Mouse (Mus musculus) embryonic facial prominence, embryonic 11.5 days (tissue): ENCODE measurements around the gene Mfsd10. TPM values are rescaled to one million over a fixed set of nuclear protein-coding genes. Genes with fewer than 3 reads are reported as not detected.
A peak's percentile ranks its signal among the peaks of the same experiment; 100 is the strongest.

Experiments used
- ATAC-seq: fragments of 200-750 bp; cut with Nextera tagmentation; replicated peaks from 2 replicates; pipeline ENCODE4 v1.8.0; 2017; ENCODE audit warnings: low read depth; ENCODE audit not compliant: insufficient number of reproducible peaks, low FRiP score, low TSS enrichment
- DNase-seq: peaks from one replicate; pipeline ENCODE4 v3.0.0-alpha.2; 2015; ENCODE audit warnings: low spot score
- H3K27ac ChIP-seq: fragments of 300-500 bp; sonication (generic); replicated peaks from 2 replicates; pipeline ENCODE4 v1.5.1; 2014; ENCODE audit warnings: mild to moderate bottlenecking, low read depth, low read length, control low read depth
- H3K27me3 ChIP-seq: fragments of 300-500 bp; sonication (generic); 2 replicates; pipeline ENCODE4 v1.6.1; 2014; ENCODE audit warnings: mild to moderate bottlenecking, low read length, moderate library complexity, mixed read lengths; ENCODE audit not compliant: control insufficient read depth, insufficient read depth
- H3K36me3 ChIP-seq: fragments of 300-500 bp; sonication (generic); replicated peaks from 2 replicates; pipeline ENCODE4 v1.6.1; 2014; ENCODE audit warnings: low read depth, mild to moderate bottlenecking, low read length, moderate library complexity, mixed read lengths; ENCODE audit not compliant: control insufficient read depth, insufficient read depth
- H3K4me1 ChIP-seq: fragments of 300-500 bp; sonication (generic); 2 replicates; pipeline ENCODE4 v1.6.1; 2014; ENCODE audit warnings: low read length, mixed read lengths; ENCODE audit not compliant: control insufficient read depth, insufficient read depth
- H3K4me2 ChIP-seq: fragments of 300-500 bp; sonication (generic); 2 replicates; pipeline ENCODE4 v1.6.1; 2014; ENCODE audit warnings: low read depth, mild to moderate bottlenecking, control low read depth, low read length, moderate library complexity
- H3K4me3 ChIP-seq: fragments of 300-500 bp; sonication (generic); 2 replicates; pipeline ENCODE4 v1.5.1; 2014; ENCODE audit warnings: low read depth, low read length, control low read depth
- H3K9ac ChIP-seq: fragments of 300-500 bp; sonication (generic); replicated peaks from 2 replicates; pipeline ENCODE4 v1.6.1; 2014; ENCODE audit warnings: mild to moderate bottlenecking, control low read depth, low read length
- H3K9me3 ChIP-seq: fragments of 300-500 bp; sonication (generic); replicated peaks from 2 replicates; pipeline ENCODE4 v1.6.1; 2016; ENCODE audit warnings: mild to moderate bottlenecking, low read length, inconsistent platforms, mixed read lengths; ENCODE audit not compliant: control insufficient read depth
- WGBS: fragments of 180-500 bp; shearing (Covaris S2); extraction: QIAGEN DNeasy Blood & Tissue Kit; methylation state at CpG from one replicate; pipeline ENCODE4 v1.1.7; 2014; 5-methylcytosine and 5-hydroxymethylcytosine counted together
- polyA plus RNA-seq: library from polyadenylated mRNA; unstranded; fragments of >200 nt; fragmentation: Nextera tagmentation; extraction: Ambion mirVana; gene quantifications from 2 replicates; pipeline ENCODE4 v1.2.1, GENCODE M21; 2014

Gene Mfsd10
- 70.8 and 77.4 TPM in 2 replicates for polyA plus RNA-seq

DNA sequence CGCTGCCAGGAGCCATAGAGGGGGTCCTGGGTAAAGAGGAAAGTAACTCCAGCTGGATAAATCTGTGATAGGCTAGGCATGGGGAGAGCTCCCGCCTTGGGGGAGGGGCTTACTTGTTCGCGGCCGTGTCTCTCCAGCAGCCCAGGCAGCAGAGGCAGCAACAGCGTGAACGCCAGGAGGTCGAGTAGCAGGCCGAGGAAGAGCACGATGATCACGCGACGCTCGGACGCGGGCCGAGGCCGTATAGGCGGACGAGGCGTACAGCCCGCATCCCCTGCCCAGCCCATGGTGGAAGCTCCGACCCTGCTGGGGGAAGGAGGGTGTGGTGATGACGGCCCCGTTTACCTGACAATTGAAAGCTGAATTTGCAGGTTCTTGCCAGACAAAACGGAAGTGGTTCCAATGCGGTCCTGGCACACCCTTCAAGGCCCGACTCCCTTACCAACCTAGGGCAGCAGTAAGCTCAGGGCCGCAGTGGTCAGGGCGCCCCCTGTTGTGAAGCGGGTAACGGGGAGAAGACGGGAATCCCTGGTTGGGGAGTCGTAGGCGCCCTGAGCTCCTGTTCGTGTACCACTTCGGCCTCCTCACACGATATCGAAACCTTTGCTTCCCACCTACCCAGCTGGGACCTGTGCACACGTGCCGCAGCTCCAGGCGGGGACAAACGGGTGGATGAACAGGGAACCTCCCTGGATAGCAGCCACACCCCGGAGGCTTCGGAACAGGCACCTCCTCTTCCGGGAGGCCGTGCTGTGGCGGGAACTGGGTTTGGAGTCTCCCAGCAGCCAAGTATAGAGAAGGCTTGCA lies at the start of gene Mfsd10:
Gene Mfsd10, minus strand, starts transcription at position 732 of the 807 bp plus-strand sequence.
- ATAC-seq (peak; percentile 85), DNase-seq (peak; percentile 88)
- no peaks in the 10 kb centered on the region for H3K9me3 ChIP-seq
- H3K36me3 ChIP-seq: peaks cover 6% of the 10 kb centered on the region
- H3K4me2 ChIP-seq: peak within 1 kb of the TSS; percentile 96
- H3K27me3 ChIP-seq: no peaks in the 10 kb centered on the region
- H3K4me3 ChIP-seq: peak within 1 kb of the TSS; percentile 52
- under 1% methylated on average over 48 of the region's 48 CpGs for WGBS
- peak within 1 kb of the TSS; percentile 81 for H3K9ac ChIP-seq
- peaks cover 4% of the 10 kb centered on the region; the same call in 1 of the 2 replicates for H3K4me1 ChIP-seq
- peak within 1 kb of the TSS; percentile 67 for H3K27ac ChIP-seq

DNA sequence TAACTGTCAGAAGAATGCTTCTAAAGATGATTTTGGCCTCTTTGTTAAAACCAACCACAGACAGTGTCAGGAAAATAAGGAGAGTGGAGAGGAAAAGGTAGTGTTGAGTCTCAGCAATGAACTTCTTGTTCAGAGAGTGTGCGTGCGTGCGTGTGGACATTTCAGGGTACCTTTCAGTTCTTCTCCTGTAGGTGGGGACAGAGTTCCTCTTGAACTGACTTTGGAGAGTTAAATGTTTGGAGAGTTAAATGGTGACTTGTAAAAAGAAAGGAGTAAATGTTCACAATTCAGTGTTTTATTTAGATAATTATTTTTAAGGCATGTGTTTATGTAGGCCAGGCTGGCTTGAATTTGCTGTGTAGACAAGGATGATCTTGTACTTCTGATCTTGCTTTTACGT lies 33.3 kb upstream of the Mfsd10 start:
- Histone ChIP-seq H3K27ac (no peak overlapping the region), H3K9ac (no peak overlapping the region), H3K9me3 (no peaks in the 10 kb centered on the region), H3K4me1 (no peaks in the 10 kb centered on the region), H3K27me3 (no peaks in the 10 kb centered on the region), H3K36me3 (no peaks in the 10 kb centered on the region), H3K4me3 (no peak overlapping the region), H3K4me2 (no peak overlapping the region)
- ATAC-seq (no peak), DNase-seq (no peak)
- 71% methylated on average over 4 of the region's 4 CpGs for WGBS

DNA sequence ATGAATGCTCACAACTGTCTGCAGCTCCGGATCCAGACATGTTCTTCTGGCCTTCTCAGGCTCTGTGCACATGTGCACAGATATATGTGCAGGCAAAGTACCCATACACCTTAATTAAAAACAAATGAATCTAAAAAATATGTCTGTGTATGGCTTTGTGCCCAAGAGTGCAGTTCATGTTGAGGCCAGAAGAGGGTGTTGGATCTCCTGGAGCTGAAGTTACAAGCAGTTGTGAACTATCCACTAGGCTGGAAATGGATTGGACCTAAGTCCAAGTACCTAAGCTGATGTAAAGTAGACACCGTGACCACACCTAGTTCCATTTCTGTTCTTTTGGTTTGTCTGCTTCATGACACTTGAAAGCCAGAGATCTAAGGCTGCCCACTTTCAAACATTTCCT lies 32.5 kb upstream of the Mfsd10 start:
- ATAC-seq (no peak), DNase-seq (no peak)
- Histone ChIP-seq H3K27ac (no peak overlapping the region), H3K27me3 (no peaks in the 10 kb centered on the region), H3K9me3 (no peaks in the 10 kb centered on the region), H3K4me1 (no peaks in the 10 kb centered on the region), H3K4me3 (no peak overlapping the region), H3K36me3 (no peaks in the 10 kb centered on the region), H3K9ac (no peak overlapping the region), H3K4me2 (no peak overlapping the region)
- 76% methylated on average over 2 of the region's 2 CpGs for WGBS

DNA sequence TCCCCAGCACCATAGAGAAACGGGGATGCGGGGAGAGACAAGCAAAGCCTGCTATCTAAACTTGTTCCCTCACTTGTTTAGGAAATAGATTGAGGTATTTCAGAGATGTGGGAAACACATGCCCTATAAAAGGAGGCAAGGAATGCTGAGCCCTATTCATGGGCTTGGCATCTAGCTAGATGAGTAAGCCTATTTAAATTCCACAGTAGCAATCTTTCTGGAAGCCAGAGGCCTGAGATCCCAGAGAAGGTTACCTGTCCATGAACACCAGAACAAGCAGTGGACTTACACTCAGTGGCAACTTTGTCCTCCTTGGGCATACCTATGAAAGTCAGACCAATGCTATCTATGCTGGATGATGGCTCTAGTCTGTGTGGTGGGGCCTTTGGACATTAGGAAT lies 26.2 kb upstream of the Mfsd10 start:
- Histone ChIP-seq H3K4me1 (no peaks in the 10 kb centered on the region), H3K4me3 (no peak overlapping the region), H3K4me2 (no peak overlapping the region), H3K9ac (no peak overlapping the region), H3K9me3 (no peaks in the 10 kb centered on the region), H3K27ac (no peak overlapping the region), H3K36me3 (no peaks in the 10 kb centered on the region), H3K27me3 (no peaks in the 10 kb centered on the region)
- DNase-seq (no peak), ATAC-seq (no peak)
- WGBS: 91% methylated on average over 2 of the region's 2 CpGs

DNA sequence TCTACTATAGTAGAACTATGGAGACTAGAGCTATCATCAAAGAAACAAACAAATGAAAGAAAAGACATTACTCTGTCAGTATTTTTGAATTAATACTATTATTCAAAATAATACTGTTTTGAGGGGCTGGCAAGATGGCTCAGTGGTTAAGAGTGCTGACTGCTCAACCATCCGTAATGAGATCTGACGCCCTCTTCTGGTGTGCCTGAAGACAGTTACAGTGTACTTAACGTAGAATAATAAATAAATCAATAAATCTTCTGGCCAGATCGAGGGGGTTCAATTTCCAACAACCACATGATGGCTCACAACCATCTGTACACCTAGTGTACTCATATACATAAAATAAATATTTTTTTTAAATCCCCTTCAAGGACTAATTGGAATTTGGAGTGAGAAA lies 24.9 kb upstream of the Mfsd10 start:
- no peak for DNase-seq
- no peaks in the 10 kb centered on the region for H3K36me3 ChIP-seq
- H3K4me3 ChIP-seq: no peak overlapping the region
- no peak overlapping the region for H3K27ac ChIP-seq
- no peak for ATAC-seq
- no peaks in the 10 kb centered on the region for H3K9me3 ChIP-seq
- H3K27me3 ChIP-seq: no peaks in the 10 kb centered on the region
- WGBS: 80% methylated on average over 4 of the region's 4 CpGs
- no peak overlapping the region for H3K4me2 ChIP-seq
- H3K4me1 ChIP-seq: no peaks in the 10 kb centered on the region
- no peak overlapping the region for H3K9ac ChIP-seq

DNA sequence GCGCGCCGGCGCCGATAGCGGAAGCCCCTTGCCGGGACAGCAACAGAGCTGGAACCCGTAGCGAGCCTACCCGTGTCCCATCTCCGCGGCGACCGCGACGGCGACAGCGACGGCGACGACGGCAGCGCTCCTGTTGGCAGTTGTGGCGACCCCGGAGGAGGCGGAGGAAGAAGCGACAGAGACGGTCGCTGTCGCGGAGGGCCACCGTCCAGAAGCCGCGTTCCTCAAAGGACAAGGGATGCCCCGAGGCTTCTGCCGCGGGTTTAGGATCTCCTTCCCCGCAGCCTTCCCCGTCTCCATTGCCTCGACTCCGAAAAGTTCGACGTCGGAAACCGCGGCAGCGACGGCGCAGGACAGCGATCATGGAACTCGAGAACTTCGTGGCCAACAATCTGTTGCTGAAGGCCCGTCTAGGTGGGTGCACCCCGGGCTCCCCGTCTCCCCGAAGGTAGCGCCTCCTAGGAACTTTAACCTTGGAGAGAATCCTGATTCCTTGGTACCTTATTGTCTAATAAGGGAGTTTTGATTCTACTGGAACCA lies 23.6 kb upstream of the Mfsd10 start:
- H3K27me3 ChIP-seq: no peaks in the 10 kb centered on the region
- peak overlapping the region; percentile 73; the same call in 1 of the 2 replicates for H3K27ac ChIP-seq
- no peaks in the 10 kb centered on the region for H3K9me3 ChIP-seq
- no peaks in the 10 kb centered on the region for H3K36me3 ChIP-seq
- peak; percentile 46 for DNase-seq
- peak overlapping the region; percentile 75 for H3K9ac ChIP-seq
- H3K4me1 ChIP-seq: no peaks in the 10 kb centered on the region
- ATAC-seq: no peak
- peak overlapping the region; percentile 72 for H3K4me2 ChIP-seq
- peak overlapping the region; percentile 51 for H3K4me3 ChIP-seq
- WGBS: under 1% methylated on average over 57 of the region's 57 CpGs

DNA sequence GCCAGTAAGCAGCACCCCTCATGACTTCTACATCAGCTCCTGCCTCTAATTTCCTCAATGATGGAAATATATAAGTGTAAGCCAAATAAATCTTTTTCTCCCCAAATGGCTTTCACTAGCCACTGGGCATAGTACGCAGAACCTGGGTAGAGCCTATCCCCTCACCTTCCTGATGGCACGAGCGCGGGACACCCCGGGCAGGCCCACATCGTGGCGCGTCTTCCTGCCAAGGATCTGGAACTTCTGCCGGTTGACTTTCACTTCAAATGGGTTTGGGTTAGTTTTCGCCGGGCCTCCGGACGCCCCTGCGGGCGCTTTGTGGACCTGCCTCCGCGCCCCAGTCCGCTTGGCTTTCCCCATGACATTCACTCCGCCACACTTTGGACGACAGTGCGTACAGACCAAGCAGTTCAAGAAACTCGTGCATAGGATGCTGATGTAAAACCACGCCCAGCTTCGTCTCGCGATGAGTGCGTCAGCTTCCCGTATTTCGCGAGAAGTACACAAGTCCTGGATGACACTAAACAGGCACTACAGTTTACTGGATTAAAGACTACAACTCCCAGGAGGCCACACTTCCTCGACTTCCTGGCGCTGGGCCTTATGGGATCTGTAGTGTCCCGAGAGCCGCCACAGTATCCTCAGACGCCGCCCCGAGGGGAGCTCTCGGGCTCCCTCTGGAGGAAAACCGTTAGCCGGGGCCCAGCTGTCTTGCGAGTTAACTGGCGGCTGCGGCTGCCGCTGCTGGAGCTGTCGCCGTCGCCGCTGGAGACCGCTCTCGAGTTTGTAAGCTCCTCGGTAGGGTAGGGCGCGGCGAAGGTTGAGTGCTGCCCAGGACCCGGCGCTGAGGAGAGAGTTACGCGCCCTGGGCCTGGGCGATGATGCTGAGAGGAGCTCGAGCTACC lies 22.9 kb upstream of the Mfsd10 start, which contains the start of the genes Nop14 and Grk4:
Gene Nop14, minus strand, starts transcription at position 463 of the 905 bp plus-strand sequence.
Gene Grk4, plus strand, starts transcription at position 694 of the 905 bp plus-strand sequence.
- under 1% methylated on average over 60 of the region's 60 CpGs for WGBS
- H3K36me3 ChIP-seq: peaks cover 5% of the 10 kb centered on the region
- H3K4me3 ChIP-seq: peak within 1 kb of the TSS; percentile 51
- no peaks in the 10 kb centered on the region for H3K9me3 ChIP-seq
- H3K4me1 ChIP-seq: no peaks in the 10 kb centered on the region
- peak; percentile 100 for DNase-seq
- H3K4me2 ChIP-seq: peak within 1 kb of the TSS; percentile 72
- ATAC-seq: peak; percentile 100
- peak within 1 kb of the TSS; percentile 75 for H3K9ac ChIP-seq
- H3K27ac ChIP-seq: peak within 1 kb of the TSS; percentile 73; the same call in 1 of the 2 replicates
- no peaks in the 10 kb centered on the region for H3K27me3 ChIP-seq
